Mouse (Mus musculus) heart, embryonic 12.5 days (tissue): ENCODE results near the gene Ctsf. TPM values are rescaled to one million over a fixed set of nuclear protein-coding genes. Genes with fewer than 3 reads are reported as not detected.
"Not testable (repeated sequence)": the region's sequence is repeated elsewhere in the genome, so short reads cannot be mapped to it uniquely, and the experiment has no call there.

Source experiments
- ATAC-seq: fragments of 200-750 bp; cut with Nextera tagmentation; 2 replicates; pipeline ENCODE4 v1.8.0; 2017; ENCODE audit warnings: moderate TSS enrichment, moderate library complexity; ENCODE audit not compliant: insufficient number of reproducible peaks, low FRiP score
- H3K27ac ChIP-seq: fragments of 300-500 bp; sonication (generic); 2 replicates; pipeline ENCODE4 v1.5.1; 2016; ENCODE audit warnings: mild to moderate bottlenecking, moderate library complexity; ENCODE audit not compliant: poor library complexity, severe bottlenecking
- H3K27me3 ChIP-seq: fragments of 300-500 bp; sonication (generic); replicated peaks from 2 replicates; pipeline ENCODE4 v1.6.1; 2016; ENCODE audit warnings: mild to moderate bottlenecking, moderate library complexity
- H3K36me3 ChIP-seq: fragments of 300-500 bp; sonication (generic); 2 replicates; pipeline ENCODE4 v1.6.1; 2016; ENCODE audit warnings: mild to moderate bottlenecking, moderate library complexity
- H3K4me1 ChIP-seq: fragments of 300-500 bp; sonication (generic); replicated peaks from 2 replicates; pipeline ENCODE4 v1.6.1; 2016; ENCODE audit warnings: mild to moderate bottlenecking
- H3K4me2 ChIP-seq: fragments of 300-500 bp; sonication (generic); 2 replicates; pipeline ENCODE4 v1.6.1; 2016; ENCODE audit warnings: mild to moderate bottlenecking, moderate library complexity
- H3K4me3 ChIP-seq: fragments of 300-500 bp; sonication (generic); 2 replicates; pipeline ENCODE4 v1.5.1; 2016; ENCODE audit warnings: mild to moderate bottlenecking
- H3K9ac ChIP-seq: fragments of 300-500 bp; sonication (generic); 2 replicates; pipeline ENCODE4 v1.6.1; 2016; ENCODE audit warnings: mild to moderate bottlenecking, moderate library complexity
- H3K9me3 ChIP-seq: fragments of 300-500 bp; sonication (generic); replicated peaks from 2 replicates; pipeline ENCODE4 v1.6.1; 2016; ENCODE audit warnings: mild to moderate bottlenecking, moderate library complexity
- WGBS: fragments of 180-500 bp; shearing (Covaris S2); methylation state at CpG from one replicate; pipeline ENCODE4 v1.1.7; 2016; 5-methylcytosine and 5-hydroxymethylcytosine counted together
- polyA plus RNA-seq: library from polyadenylated mRNA; unstranded; fragments of >200 nt; fragmentation: Nextera tagmentation; extraction: Ambion mirVana; gene quantifications from 2 replicates; pipeline ENCODE4 v1.2.1, GENCODE M21; 2016

The Ctsf gene
- polyA plus RNA-seq, 1 experiment from 2014 or later = 41.1 TPM

DNA sequence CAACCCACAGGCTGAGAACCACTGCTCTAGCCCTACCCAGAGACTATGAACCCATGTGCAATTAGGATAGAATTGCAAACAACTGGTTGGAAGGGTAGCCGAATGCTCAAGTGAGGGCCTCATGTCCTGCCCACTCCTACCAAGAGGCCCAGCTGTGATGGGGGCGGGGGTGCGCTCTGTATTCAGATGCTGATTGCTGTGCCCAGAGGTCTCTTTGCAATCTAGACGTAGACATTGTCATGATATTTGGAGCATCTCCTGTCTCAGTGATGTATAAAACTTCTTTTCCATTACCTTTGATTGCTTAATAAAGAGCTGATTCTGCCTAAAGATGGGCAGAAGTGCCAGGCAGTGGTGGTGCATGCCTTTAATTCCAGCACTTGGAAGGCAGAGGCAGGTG, 5.1 kb upstream of the Ctsf start:
- no peaks in the 10 kb centered on the region for H3K9me3 ChIP-seq
- H3K9ac ChIP-seq = no peak overlapping the region
- no peak overlapping the region for H3K4me3 ChIP-seq
- peaks cover 15% of the 10 kb centered on the region for H3K27me3 ChIP-seq
- H3K4me2 ChIP-seq = no peak overlapping the region
- H3K36me3 ChIP-seq = no peaks in the 10 kb centered on the region
- H3K4me1 ChIP-seq = peaks cover 4% of the 10 kb centered on the region; the same call in 1 of the 2 replicates
- ATAC-seq = no peak
- H3K27ac ChIP-seq = no peak overlapping the region
- WGBS = 41% methylated on average over 4 of the region's 4 CpGs

DNA sequence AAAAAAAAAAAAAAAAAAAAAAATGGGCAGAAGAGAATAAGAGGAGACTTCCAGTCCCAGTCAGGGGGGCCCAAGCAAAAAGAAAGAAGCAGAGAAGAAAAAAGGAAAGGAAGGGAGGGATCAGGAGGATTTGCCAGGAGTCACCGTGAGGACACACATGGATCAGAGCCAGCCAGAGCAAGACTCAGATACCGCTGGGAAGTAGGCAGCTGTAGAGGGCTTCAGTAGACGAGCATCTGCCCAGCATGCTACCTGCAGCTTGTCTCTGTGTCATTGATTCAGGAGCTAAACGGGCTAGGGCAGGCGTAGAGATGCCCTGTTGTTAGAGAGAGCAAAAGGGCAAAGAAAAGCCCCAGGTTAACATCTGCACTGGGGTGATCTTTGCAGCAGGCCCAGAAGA, 4.6 kb upstream of the Ctsf start:
- no peaks in the 10 kb centered on the region for H3K36me3 ChIP-seq
- no peak overlapping the region for H3K27ac ChIP-seq
- H3K4me1 ChIP-seq = peaks cover 5% of the 10 kb centered on the region; the same call in 1 of the 2 replicates
- WGBS = 46% methylated on average over 5 of the region's 5 CpGs
- no peak overlapping the region for H3K4me2 ChIP-seq
- H3K4me3 ChIP-seq = no peak overlapping the region
- no peaks in the 10 kb centered on the region for H3K9me3 ChIP-seq
- no peak overlapping the region for H3K9ac ChIP-seq
- no peak for ATAC-seq
- peaks cover 15% of the 10 kb centered on the region for H3K27me3 ChIP-seq

DNA sequence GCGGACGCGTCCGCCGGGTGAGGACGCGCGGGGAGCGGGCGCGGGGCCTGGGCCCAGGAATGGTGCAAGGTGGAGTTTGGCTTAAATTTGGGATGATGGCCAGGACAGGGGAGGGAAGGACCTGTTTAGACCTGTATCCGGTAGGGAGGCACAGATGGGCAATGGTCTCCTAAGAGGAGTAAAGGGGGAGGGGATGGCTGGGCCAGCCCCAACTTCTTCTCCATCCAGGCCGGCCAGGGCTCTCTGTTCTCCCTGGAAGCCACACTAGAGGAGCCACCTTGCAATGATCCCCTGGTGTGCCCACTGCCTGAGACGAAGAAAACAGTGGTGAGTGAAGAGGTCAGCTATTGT, 515 bp downstream of the Ctsf start:
- WGBS = 4% methylated on average over 14 of the region's 14 CpGs
- peaks cover 9% of the 10 kb centered on the region; the same call in 1 of the 2 replicates for H3K4me1 ChIP-seq
- H3K9me3 ChIP-seq = no peaks in the 10 kb centered on the region
- peak overlapping the region; percentile 59 for H3K4me3 ChIP-seq
- H3K27ac ChIP-seq = peak overlapping the region; percentile 48; the same call in 1 of the 2 replicates
- peaks cover 24% of the 10 kb centered on the region for H3K27me3 ChIP-seq
- H3K4me2 ChIP-seq = peak overlapping the region; percentile 96
- H3K36me3 ChIP-seq = 0 out of 2 replicates have a peak, but pooled peaks cover 7% of the 10 kb centered on the region
- H3K9ac ChIP-seq = peak overlapping the region; percentile 73
- ATAC-seq = no peak

- no peak overlapping the region for H3K9ac ChIP-seq
- peaks cover 9% of the 10 kb centered on the region; the same call in 1 of the 2 replicates for H3K4me1 ChIP-seq
- H3K27me3 ChIP-seq = peaks cover 20% of the 10 kb centered on the region
- no peaks in the 10 kb centered on the region for H3K9me3 ChIP-seq
- H3K4me3 ChIP-seq = peak overlapping the region; percentile 59; the same call in 1 of the 2 replicates
- no peak overlapping the region for H3K27ac ChIP-seq
- no peak for ATAC-seq
- 0 out of 2 replicates have a peak, but pooled peaks cover 7% of the 10 kb centered on the region for H3K36me3 ChIP-seq
- 84% methylated on average over 4 of the region's 4 CpGs for WGBS
- H3K4me2 ChIP-seq = peak overlapping the region; percentile 96
Measured at GRCm38 (mm10) chr19:4855951-4856350, 1.0 kb downstream of the Ctsf start.

DNA sequence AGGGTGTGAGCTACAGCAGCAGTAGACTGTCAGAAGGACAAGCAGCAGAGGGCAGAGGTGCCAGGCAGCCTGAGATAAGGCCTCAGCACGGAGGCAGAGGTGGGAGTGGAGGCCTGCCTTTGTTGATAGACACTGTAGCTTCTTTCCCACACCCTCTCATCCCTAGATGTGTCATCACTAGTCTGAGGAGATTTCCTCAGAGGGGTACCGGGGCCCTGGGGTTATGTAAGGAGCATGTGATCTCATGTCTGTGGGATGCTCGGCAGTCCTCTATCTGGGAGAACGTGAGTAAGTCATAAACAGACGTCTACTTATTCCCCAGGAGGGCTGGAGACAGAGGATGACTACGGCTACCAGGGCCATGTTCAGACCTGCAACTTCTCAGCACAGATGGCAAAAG, 4.2 kb downstream of the Ctsf start:
- H3K27ac ChIP-seq = no peak overlapping the region
- 47% methylated on average over 6 of the region's 6 CpGs for WGBS
- peak; percentile 63 for ATAC-seq
- H3K9me3 ChIP-seq = no peaks in the 10 kb centered on the region
- H3K4me2 ChIP-seq = no peak overlapping the region
- peaks cover 9% of the 10 kb centered on the region; the same call in 1 of the 2 replicates for H3K4me1 ChIP-seq
- no peak overlapping the region for H3K4me3 ChIP-seq
- H3K27me3 ChIP-seq = peaks cover 29% of the 10 kb centered on the region
- no peak overlapping the region for H3K9ac ChIP-seq
- 0 out of 2 replicates have a peak, but pooled peaks cover 10% of the 10 kb centered on the region for H3K36me3 ChIP-seq

GRCm38 (mm10) chr19:4863048-4863447, 8.1 kb downstream of the Ctsf start:
- H3K27ac ChIP-seq = no peak overlapping the region
- peaks cover 4% of the 10 kb centered on the region; the same call in 1 of the 2 replicates for H3K4me1 ChIP-seq
- H3K4me2 ChIP-seq = no peak overlapping the region
- no peaks in the 10 kb centered on the region for H3K9me3 ChIP-seq
- H3K9ac ChIP-seq = no peak overlapping the region
- H3K36me3 ChIP-seq = 0 out of 2 replicates have a peak, but pooled peaks cover 4% of the 10 kb centered on the region
- peaks cover 36% of the 10 kb centered on the region for H3K27me3 ChIP-seq
- H3K4me3 ChIP-seq = no peak overlapping the region
- no peak for ATAC-seq
- WGBS = 76% methylated on average over 6 of the region's 6 CpGs

DNA sequence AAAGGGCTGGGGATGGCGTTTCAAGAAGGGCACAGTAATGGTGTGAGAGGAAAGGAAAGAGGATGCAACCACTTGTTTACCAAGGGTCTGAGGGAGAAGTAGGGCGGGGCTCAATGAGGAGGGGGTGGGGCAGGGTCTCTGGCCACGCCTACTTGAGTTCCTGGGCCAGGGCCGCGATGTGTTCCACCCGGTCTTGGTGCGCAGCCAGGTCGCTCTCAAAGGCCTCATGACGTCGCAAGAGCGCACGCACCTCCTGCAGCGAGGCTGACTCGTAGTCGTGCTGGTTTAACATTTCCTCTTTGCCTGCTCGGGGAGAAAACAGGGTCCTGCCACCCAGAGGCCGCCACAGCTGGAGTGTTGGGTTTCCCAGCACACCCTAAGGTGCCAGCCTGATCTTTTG, 10.2 kb downstream of the Ctsf start:
- H3K4me1 ChIP-seq = peaks cover 4% of the 10 kb centered on the region; the same call in 1 of the 2 replicates
- peaks cover 41% of the 10 kb centered on the region for H3K27me3 ChIP-seq
- H3K4me3 ChIP-seq = no peak overlapping the region
- 0 out of 2 replicates have a peak, but pooled peaks cover 4% of the 10 kb centered on the region for H3K36me3 ChIP-seq
- no peak overlapping the region for H3K27ac ChIP-seq
- peak overlapping the region; percentile 32; the same call in 1 of the 2 replicates for H3K4me2 ChIP-seq
- no peak for ATAC-seq
- 5% methylated on average over 17 of the region's 17 CpGs for WGBS
- H3K9me3 ChIP-seq = no peaks in the 10 kb centered on the region
- H3K9ac ChIP-seq = no peak overlapping the region

DNA sequence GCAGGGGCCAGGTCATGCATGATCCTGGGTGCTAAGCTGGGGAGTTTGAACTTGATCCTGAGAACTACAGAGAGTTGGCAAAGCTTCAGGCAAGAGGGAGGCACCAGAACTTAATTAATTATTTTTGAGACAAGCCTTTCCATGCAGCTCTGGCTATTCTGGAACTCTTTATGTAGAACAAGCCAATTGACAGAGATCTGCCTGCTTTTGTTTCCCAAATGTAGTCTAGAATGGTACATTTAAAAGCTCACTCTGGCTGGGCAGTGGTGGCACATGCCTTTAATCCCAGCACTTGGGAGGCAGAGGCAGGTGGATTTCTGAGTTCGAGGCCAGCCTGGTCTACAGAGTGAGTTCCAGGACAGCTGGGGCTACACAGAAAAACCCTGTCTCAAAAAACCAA, 19.7 kb downstream of the Ctsf start:
- H3K4me1 ChIP-seq = peaks cover 12% of the 10 kb centered on the region
- ATAC-seq, H3K36me3 ChIP-seq, H3K9ac ChIP-seq, H3K4me3 ChIP-seq, H3K4me2 ChIP-seq, H3K27me3 ChIP-seq, H3K27ac ChIP-seq, H3K9me3 ChIP-seq: not testable (repeated sequence)
- 78% methylated on average over 1 of the region's 1 CpGs for WGBS

GRCm38 (mm10) chr19:4876241-4876640, 21.3 kb downstream of the Ctsf start:
- no peak overlapping the region for H3K9ac ChIP-seq
- H3K27ac ChIP-seq = no peak overlapping the region
- H3K4me2 ChIP-seq = no peak overlapping the region
- peaks cover 12% of the 10 kb centered on the region for H3K4me1 ChIP-seq
- no peaks in the 10 kb centered on the region for H3K9me3 ChIP-seq
- ATAC-seq = no peak
- WGBS = 71% methylated on average over 2 of the region's 4 CpGs
- no peak overlapping the region for H3K4me3 ChIP-seq
- H3K27me3 ChIP-seq = peaks cover 8% of the 10 kb centered on the region; the same call in 1 of the 2 replicates
- no peaks in the 10 kb centered on the region for H3K36me3 ChIP-seq

- H3K4me1 ChIP-seq = peaks cover 12% of the 10 kb centered on the region
- H3K27ac ChIP-seq = no peak overlapping the region
- H3K9ac ChIP-seq = no peak overlapping the region
- ATAC-seq = no peak
- H3K9me3 ChIP-seq = no peaks in the 10 kb centered on the region
- H3K27me3 ChIP-seq = peaks cover 8% of the 10 kb centered on the region; the same call in 1 of the 2 replicates
- 75% methylated on average over 3 of the region's 3 CpGs for WGBS
- no peaks in the 10 kb centered on the region for H3K36me3 ChIP-seq
- no peak overlapping the region for H3K4me3 ChIP-seq
- 0 out of 2 replicates have a peak overlapping the region, but pooled peaks have one; percentile 87 for H3K4me2 ChIP-seq
Measured at GRCm38 (mm10) chr19:4876755-4877154, 21.8 kb downstream of the Ctsf start.

DNA sequence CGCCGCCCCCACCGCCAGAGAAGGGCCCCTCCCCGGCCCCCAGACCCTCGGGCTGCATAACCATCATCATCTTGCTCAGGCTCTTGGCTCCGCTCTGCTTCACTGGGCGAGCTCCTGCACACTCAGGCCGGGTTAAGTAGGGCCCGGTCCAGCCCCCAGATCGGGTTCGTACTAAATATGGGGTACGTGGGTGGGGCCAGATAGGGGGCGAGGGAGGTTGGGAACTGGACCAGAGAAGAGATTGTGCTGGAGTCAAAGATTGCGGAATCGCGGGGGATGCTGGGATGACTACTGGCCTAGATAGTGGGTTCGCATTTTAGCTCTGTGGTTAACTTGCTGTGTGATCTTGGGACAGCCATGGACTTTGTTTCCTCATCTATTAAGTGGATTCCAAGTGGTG, 22.9 kb downstream of the Ctsf start, which contains the start of gene Actn3:
TSS of gene Actn3 (minus strand) at position 125 of the 400 bp plus-strand sequence.
- no peaks in the 10 kb centered on the region for H3K36me3 ChIP-seq
- peak within 1 kb of the TSS; percentile 45 for H3K27ac ChIP-seq
- WGBS = 3% methylated on average over 17 of the region's 17 CpGs
- peak within 1 kb of the TSS; percentile 86 for H3K9ac ChIP-seq
- H3K9me3 ChIP-seq = no peaks in the 10 kb centered on the region
- peak within 1 kb of the TSS; percentile 97 for H3K4me3 ChIP-seq
- no peak for ATAC-seq
- H3K4me2 ChIP-seq = peak within 1 kb of the TSS; percentile 87
- peaks cover 8% of the 10 kb centered on the region; the same call in 1 of the 2 replicates for H3K27me3 ChIP-seq
- peaks cover 12% of the 10 kb centered on the region for H3K4me1 ChIP-seq
